Mouse (Mus musculus): ENCODE data around the gene Stfa2. TPM values are rescaled to one million over a fixed set of nuclear protein-coding genes. Genes with fewer than 3 reads are reported as not detected.
"Not testable (repeated sequence)": the region's sequence is repeated elsewhere in the genome, so short reads cannot be mapped to it uniquely, and the experiment has no call there.

Stfa2 gene
- not detected in 2 replicates for polyA plus RNA-seq (2015; fragmentation: Nextera tagmentation; extraction: Ambion mirVana)

GRCm38 (mm10) chr16:36408357-36408756 lies at the start of gene Stfa2:
Stfa2 (minus strand) TSS chr16:36408457.
- no peaks in the 10 kb centered on the region for H3K27me3 ChIP-seq
- no peaks in the 10 kb centered on the region for H3K9me3 ChIP-seq (replicated peaks)
- no peaks in the 10 kb centered on the region for H3K4me1 ChIP-seq
- no peak for ATAC-seq
- no peaks in the 10 kb centered on the region for H3K36me3 ChIP-seq (ENCODE audit: poor library complexity, severe bottlenecking)
- no peak within 1 kb of the TSS for H3K27ac ChIP-seq
- no peak within 1 kb of the TSS for H3K9ac ChIP-seq
- no peak within 1 kb of the TSS for H3K4me2 ChIP-seq
- no peak within 1 kb of the TSS for H3K4me3 ChIP-seq

GRCm38 (mm10) chr16:36455342-36455802 lies 47.1 kb upstream of the Stfa2 start, which contains the start of gene Stfa3:
Stfa3 (minus strand) TSS chr16:36455392.
- no peaks in the 10 kb centered on the region for H3K27me3 ChIP-seq
- H3K4me1 ChIP-seq, result peaks cover 1% of the 10 kb centered on the region; the same call in 1 of the 2 replicates
- H3K4me3 ChIP-seq, result no peak within 1 kb of the TSS
- 85% methylated on average over 4 of the region's 4 CpGs for WGBS
- no peaks in the 10 kb centered on the region for H3K9me3 ChIP-seq (replicated peaks)
- H3K4me2 ChIP-seq, result no peak within 1 kb of the TSS
- ATAC-seq, result no peak
- H3K36me3 ChIP-seq (ENCODE audit: poor library complexity, severe bottlenecking), result no peaks in the 10 kb centered on the region
- no peak within 1 kb of the TSS for H3K9ac ChIP-seq
- H3K27ac ChIP-seq, result no peak within 1 kb of the TSS

GRCm38 (mm10) chr16:36420979-36421378 lies 12.7 kb upstream of the Stfa2 start:
- H3K9ac ChIP-seq, result not testable (repeated sequence)

GRCm38 (mm10) chr16:36389060-36389459 lies 19.2 kb downstream of the Stfa2 start:
- ATAC-seq, result no peak
- H3K4me1 ChIP-seq, result no peaks in the 10 kb centered on the region
- no peak overlapping the region for H3K4me3 ChIP-seq
- H3K9ac ChIP-seq, result no peak overlapping the region
- no peak overlapping the region for H3K27ac ChIP-seq
- 28% methylated on average over 4 of the region's 4 CpGs for WGBS
- no peak overlapping the region for H3K4me2 ChIP-seq
- no peaks in the 10 kb centered on the region for H3K27me3 ChIP-seq
- no peaks in the 10 kb centered on the region for H3K9me3 ChIP-seq (replicated peaks)
- H3K36me3 ChIP-seq (ENCODE audit: poor library complexity, severe bottlenecking), result no peaks in the 10 kb centered on the region

More at GRCm38 (mm10) chr16:36420979-36421378, 12.7 kb upstream of the Stfa2 start:
- H3K9me3 ChIP-seq (replicated peaks); ATAC-seq; H3K36me3 ChIP-seq (ENCODE audit: poor library complexity, severe bottlenecking); H3K27me3 ChIP-seq; H3K4me3 ChIP-seq; H3K27ac ChIP-seq; H3K4me1 ChIP-seq; H3K4me2 ChIP-seq: not testable (repeated sequence)
- 72% methylated on average over 1 of the region's 1 CpGs for WGBS

GRCm38 (mm10) chr16:36367648-36368047 lies 40.6 kb downstream of the Stfa2 start, which contains the start of gene BC100530:
BC100530 (minus strand) TSS chr16:36367748.
- not testable (repeated sequence) for H3K9me3 ChIP-seq (replicated peaks); H3K9ac ChIP-seq; H3K27me3 ChIP-seq; H3K4me1 ChIP-seq; H3K27ac ChIP-seq; H3K4me3 ChIP-seq; ATAC-seq; H3K36me3 ChIP-seq (ENCODE audit: poor library complexity, severe bottlenecking); H3K4me2 ChIP-seq
- 92% methylated on average over 3 of the region's 3 CpGs for WGBS

Other genes with a start within 250 kb of the Stfa2 start
- gene Gm5483, start 224.2 kb downstream of the Stfa2 start, polyA plus RNA-seq (2015; fragmentation: Nextera tagmentation; extraction: Ambion mirVana), result 0.32 and 0.53 TPM in 2 replicates
- not detected in 2 replicates for gene Gm5416, start 198.1 kb downstream of the Stfa2 start, polyA plus RNA-seq (2015; fragmentation: Nextera tagmentation; extraction: Ambion mirVana)
- gene 2010005H15Rik, start 187.0 kb downstream of the Stfa2 start, polyA plus RNA-seq (2015; fragmentation: Nextera tagmentation; extraction: Ambion mirVana), result not detected in 2 replicates
- gene Stfa1, start 131.5 kb downstream of the Stfa2 start, polyA plus RNA-seq (2015; fragmentation: Nextera tagmentation; extraction: Ambion mirVana), result 0.39 and 0.62 TPM in 2 replicates
- gene BC117090, start 74.1 kb downstream of the Stfa2 start, polyA plus RNA-seq (2015; fragmentation: Nextera tagmentation; extraction: Ambion mirVana), result not detected in 2 replicates
- 0.63 TPM in 1 of 2 replicates, not detected in the other for gene BC100530, start 40.7 kb downstream of the Stfa2 start, polyA plus RNA-seq (2015; fragmentation: Nextera tagmentation; extraction: Ambion mirVana)
- gene Stfa3, start 46.9 kb upstream of the Stfa2 start, polyA plus RNA-seq (2015; fragmentation: Nextera tagmentation; extraction: Ambion mirVana), result not detected in 2 replicates
- not detected in 2 replicates for gene Casr, start 153.7 kb upstream of the Stfa2 start, polyA plus RNA-seq (2015; fragmentation: Nextera tagmentation; extraction: Ambion mirVana)

Data from forebrain, embryonic 13.5 days (tissue).